16 mouse cellular contexts compared by ENCODE assay signal in the genomic region with DNA sequence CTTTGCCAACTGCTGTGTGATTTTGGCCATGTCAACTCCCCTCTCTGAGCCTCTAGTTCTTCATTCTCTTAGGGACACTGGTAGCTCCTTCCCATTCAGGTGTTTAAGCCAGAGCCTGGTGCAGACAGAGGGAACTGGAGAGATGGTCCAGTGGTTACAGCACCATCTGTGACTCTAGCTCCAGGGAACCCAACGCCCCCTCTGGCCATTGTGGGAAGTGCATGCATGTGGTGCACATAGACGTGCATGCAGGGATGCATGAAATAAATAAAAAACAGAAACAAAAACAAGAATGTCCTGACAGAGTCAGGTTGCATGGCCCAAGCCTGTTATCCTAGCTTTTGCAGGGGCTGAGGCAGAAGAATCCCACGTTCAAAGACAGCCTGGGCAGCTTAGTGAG. TPM values are rescaled to one million over a fixed set of nuclear protein-coding genes. Genes with fewer than 3 reads are reported as not detected.
DNase-seq lines count a peak whose midpoint lies in the region; TF ChIP-seq lines count a peak whose summit lies in the region.
"Had no signal": no experiment of that assay in that cellular context is flagged by ENCODE, and none has a peak within 500 bp of the region (broad histone marks: within the 10 kb centered on the region; RNA-seq: fewer than 3 reads in every experiment).

No protein-coding gene starts in this region.

- no peak for TF ChIP-seq POLR2A in bone marrow macrophage, adult 2 months (IDR thresholded peaks at IDR 0.05; ENCODE audit: borderline replicate concordance, low read depth, low read length)

- peak; percentile 74 for TF ChIP-seq CTCF in layer of hippocampus, adult 2 months (conservative IDR thresholded peaks at IDR 0.05)
- 0 out of 2 replicates have a peak, but pooled peaks have one; percentile 26 for TF ChIP-seq CTCF in bone marrow macrophage, adult 2 months (IDR thresholded peaks at IDR 0.05; ENCODE audit: low read depth, low read length)

- no peak for DNase-seq in layer of hippocampus, adult 2 months (ENCODE audit: low spot score in 2 of 2)
- no peak for DNase-seq in layer of hippocampus, adult 18-20 months (ENCODE audit: low spot score in 2 of 2)
- peak; percentile 46 for DNase-seq in A20 (ENCODE audit: low read depth, low spot score)
- peak; percentile 60 to 61 for DNase-seq in B cell, adult 2 months
- no peak for DNase-seq in retina, embryonic 14.5 days (ENCODE audit: low spot score)
- no peak for DNase-seq in right cerebral cortex, postnatal 14 days
- DNase-seq: adrenal gland, postnatal 25 days; heart, adult 11 months; heart, postnatal 4 days; kidney, adult 11 months; layer of hippocampus, adult 9-11 months; left cerebral cortex, postnatal 4 days had no signal

- peaks cover 2% of the 10 kb centered on the region for H3K4me1 ChIP-seq in bone marrow macrophage, adult 2 months (ENCODE audit: control insufficient read depth, insufficient read depth, low read length)

- H3K27ac ChIP-seq in layer of hippocampus, adult 2 months = no peak overlapping the region
- H3K27ac ChIP-seq in bone marrow macrophage, adult 2 months (ENCODE audit: insufficient read depth, low read depth, low read length) = no peak overlapping the region
- H3K27ac ChIP-seq: embryonic facial prominence, embryonic 12.5 days; midbrain, embryonic 13.5 days; neural tube, embryonic 13.5 days had no signal

- H3K4me3 ChIP-seq in layer of hippocampus, adult 2 months = no peak overlapping the region
- H3K4me3 ChIP-seq in bone marrow macrophage, adult 2 months (ENCODE audit: insufficient read depth, low read length) = no peak overlapping the region
- H3K4me3 ChIP-seq: embryonic facial prominence, embryonic 12.5 days; midbrain, embryonic 13.5 days; neural tube, embryonic 13.5 days had no signal

RNA-seq across cellular contexts. Expression of gene Aes, which starts 3.0 kb away (rescaled TPM):
- 100 to 1,000 TPM; 702 to 736 TPM for total RNA-seq in layer of hippocampus, adult 2 months (2021)
- 100 to 1,000 TPM; 765 to 778 TPM for total RNA-seq in layer of hippocampus, adult 18-20 months (2021)
- polyA plus RNA-seq in bone marrow macrophage, adult 2 months (2012; ENCODE audit: insufficient read depth, insufficient read length, missing spikeins) = 478 and 551 TPM in 2 replicates

RNA-seq across cellular contexts. Expression of gene Gna11, which starts 11.3 kb away (rescaled TPM):
- 100 to 1,000 TPM; 118 to 123 TPM for total RNA-seq in layer of hippocampus, adult 2 months (2021)
- 100 to 1,000 TPM; 124 to 126 TPM for total RNA-seq in layer of hippocampus, adult 18-20 months (2021)
- 10.1 and 10.5 TPM in 2 replicates for polyA plus RNA-seq in bone marrow macrophage, adult 2 months (2012; ENCODE audit: insufficient read depth, insufficient read length, missing spikeins)

RNA-seq across cellular contexts. Expression of gene Tle2, which starts 18.1 kb away (rescaled TPM):
- 10 to 100 TPM; 34.0 to 46.8 TPM for total RNA-seq in layer of hippocampus, adult 2 months (2021)
- total RNA-seq in layer of hippocampus, adult 18-20 months (2021) = 10 to 100 TPM; 31.6 to 31.8 TPM
- 17.9 and 24.5 TPM in 2 replicates for polyA plus RNA-seq in bone marrow macrophage, adult 2 months (2012; ENCODE audit: insufficient read depth, insufficient read length, missing spikeins)

RNA-seq across cellular contexts. Expression of gene Gna15, which starts 32.3 kb away (rescaled TPM):
- 1 to 10 TPM; 1.9 to 2.5 TPM for total RNA-seq in layer of hippocampus, adult 2 months (2021)
- total RNA-seq in layer of hippocampus, adult 18-20 months (2021) = 1 to 10 TPM; 3.9 to 4.4 TPM
- polyA plus RNA-seq in bone marrow macrophage, adult 2 months (2012; ENCODE audit: insufficient read depth, insufficient read length, missing spikeins) = 23.5 and 24.2 TPM in 2 replicates

RNA-seq across cellular contexts. Expression of gene Tle6, which starts 44.6 kb away (rescaled TPM):
- total RNA-seq in layer of hippocampus, adult 2 months (2021) = 1 to 10 TPM; 4.1 to 5.0 TPM
- 1 to 10 TPM; 2.6 to 4.1 TPM for total RNA-seq in layer of hippocampus, adult 18-20 months (2021)
- polyA plus RNA-seq in bone marrow macrophage, adult 2 months (2012; ENCODE audit: insufficient read depth, insufficient read length, missing spikeins) = 42.3 and 47.9 TPM in 2 replicates

Comparison
In these comparisons a context has a peak if more than half of its experiments do, and no peak if none do; other contexts are left out.
1. DNase-seq: peak in A20 (single experiment) and B cell, adult 2 months (2 of 2); none in layer of hippocampus, adult 2 months (0 of 2), layer of hippocampus, adult 18-20 months (0 of 2), retina, embryonic 14.5 days (single experiment) and right cerebral cortex, postnatal 14 days (single experiment).